Mouse (Mus musculus): ENCODE data around the gene Twistnb. TPM values are rescaled to one million over a fixed set of nuclear protein-coding genes. Genes with fewer than 3 reads are reported as not detected.

Twistnb gene
- total RNA-seq, 2 experiments from 2014 or later = 11.4 to 11.5 TPM

DNA sequence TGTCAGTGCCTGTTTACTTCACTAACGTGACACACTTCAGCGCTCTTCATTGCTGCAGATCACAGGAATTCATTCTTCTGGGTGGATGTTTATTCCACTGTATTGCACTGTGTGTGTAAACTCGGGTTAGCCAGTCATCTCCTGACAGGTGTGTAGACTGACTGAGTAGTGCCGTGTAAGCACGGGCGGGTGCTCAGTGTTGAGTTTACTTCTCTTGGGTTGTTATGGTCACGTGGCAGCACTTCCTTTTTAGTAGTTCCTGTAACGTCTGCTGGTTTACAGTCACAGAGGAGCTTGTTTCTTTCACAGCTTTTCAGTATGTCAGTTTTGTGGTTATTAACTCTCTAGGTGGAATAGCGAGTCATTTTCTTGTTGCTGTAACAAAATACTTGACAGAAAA is 4.4 kb downstream of the Twistnb start:
- TF ChIP-seq CTCF (IDR thresholded peaks at IDR 0.05) = no peak
- no peak overlapping the region for H3K27ac ChIP-seq
- H3K4me3 ChIP-seq = no peak overlapping the region
- intact Hi-C loops (cut with DNase I) = no loop called here
- no peak for DNase-seq

DNA sequence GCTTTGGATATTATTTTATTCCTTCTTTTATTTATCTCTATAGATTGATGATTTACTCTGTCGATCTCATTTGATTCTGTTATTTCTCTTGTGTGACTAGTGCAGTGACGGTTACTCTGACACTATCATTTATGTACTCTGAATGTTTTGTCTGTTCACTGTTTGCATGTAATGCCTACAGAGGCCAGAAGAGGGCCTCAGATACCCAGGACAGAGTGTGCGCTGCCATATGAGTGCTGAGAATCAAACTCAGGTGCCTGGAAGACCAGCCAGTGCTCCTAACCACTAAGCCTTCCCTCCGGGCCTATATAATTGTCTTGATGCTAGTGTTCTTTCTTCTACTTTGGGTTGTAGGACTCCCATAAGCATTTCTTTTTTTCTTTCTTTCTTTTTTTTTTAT is 5.3 kb downstream of the Twistnb start:
- Histone ChIP-seq H3K27ac (no peak overlapping the region), H3K4me3 (no peak overlapping the region)
- no peak for DNase-seq
- peak; percentile 23; the same call in 1 of the 2 replicates for TF ChIP-seq CTCF (IDR thresholded peaks at IDR 0.05)
- intact Hi-C loops (cut with DNase I) = no loop called here

DNA sequence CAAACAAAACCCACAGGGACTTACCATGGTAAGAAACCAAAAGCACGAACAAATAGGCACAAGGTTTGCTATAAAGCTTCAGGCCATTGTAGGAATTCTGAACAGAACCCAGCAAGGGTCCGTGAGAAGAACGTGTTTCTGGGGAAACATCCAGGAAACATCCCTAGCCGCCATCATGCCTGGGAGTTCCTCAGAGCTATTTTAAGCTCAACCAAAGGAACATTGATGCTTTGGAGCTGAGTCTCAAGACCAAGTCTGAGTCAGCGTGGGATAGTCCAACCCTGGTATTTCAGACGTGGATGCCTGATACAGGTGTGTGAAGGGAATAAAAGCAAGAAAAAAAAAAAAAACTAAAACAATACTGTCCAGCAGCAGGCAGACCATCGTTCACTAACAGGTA is 26.0 kb downstream of the Twistnb start:
- peak overlapping the region; percentile 66 for H3K27ac ChIP-seq
- no peak for TF ChIP-seq CTCF (IDR thresholded peaks at IDR 0.05)

GRCm38 (mm10) chr12:33456242-33456641 is 26.8 kb downstream of the Twistnb start:
- DNase-seq = no peak
- no peak for TF ChIP-seq CTCF (IDR thresholded peaks at IDR 0.05)
- intact Hi-C loops (cut with DNase I) = no loop called here
- Histone ChIP-seq H3K4me3 (no peak overlapping the region), H3K27ac (peak overlapping the region; percentile 65)

More for the DNA sequence above, 26.0 kb downstream of the Twistnb start:
- intact Hi-C loops (cut with DNase I) = no loop called here
- no peak overlapping the region for H3K4me3 ChIP-seq
- no peak for DNase-seq

DNA sequence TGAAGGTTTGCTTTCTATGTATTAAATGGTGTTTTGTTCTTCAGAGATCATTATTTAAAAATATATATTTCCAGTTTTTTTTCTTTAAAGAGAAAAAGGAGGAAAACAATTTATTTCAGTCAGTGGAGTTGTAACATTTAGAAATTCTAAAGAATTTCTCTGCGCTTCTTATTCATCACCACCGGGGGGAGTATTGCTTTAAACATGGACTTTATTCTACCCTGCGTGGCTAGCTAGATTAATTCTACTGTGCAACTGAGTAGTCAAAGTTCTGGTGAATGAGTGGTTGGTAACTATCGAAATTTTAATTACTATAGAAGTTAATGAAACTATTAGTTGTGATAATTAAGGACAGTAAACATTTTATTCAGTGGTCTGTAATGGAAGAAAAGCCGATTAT is 51.5 kb downstream of the Twistnb start:
- H3K27ac ChIP-seq = no peak overlapping the region
- TF ChIP-seq CTCF (IDR thresholded peaks at IDR 0.05) = peak; percentile 57
- no peak for DNase-seq
- intact Hi-C loops (cut with DNase I) = no loop called here
- no peak overlapping the region for H3K4me3 ChIP-seq

GRCm38 (mm10) chr12:33482931-33483330 is 53.5 kb downstream of the Twistnb start:
- TF ChIP-seq CTCF (IDR thresholded peaks at IDR 0.05) = no peak
- intact Hi-C loops (cut with DNase I) = no loop called here
- Histone ChIP-seq H3K27ac (no peak overlapping the region), H3K4me3 (no peak overlapping the region)
- DNase-seq = no peak

Other genes starting within 250 kb of the Twistnb start
- gene Efcab10, start 34.8 kb upstream of the Twistnb start, total RNA-seq (2021) = not detected

All from gastrocnemius, adult 2 months (tissue).